Mouse (Mus musculus): ENCODE measurements around the gene Ints6. TPM values are rescaled to one million over a fixed set of nuclear protein-coding genes. Genes with fewer than 3 reads are reported as not detected.

Gene Ints6
- 10 to 100 TPM; 46.0 to 50.3 TPM for total RNA-seq (2021)
- long read RNA-seq, experiment 1, full-length matches to known transcripts = 3 of 25 reads
- long read RNA-seq, experiment 1, partial matches to known transcripts = 10 of 25 reads
- long read RNA-seq, experiment 1, other reads (novel, unspliced or antisense) = 12 of 25 reads
- long read RNA-seq, experiment 2, partial matches to known transcripts = 6 of 38 reads
- long read RNA-seq, experiment 2, other reads (novel, unspliced or antisense) = 32 of 38 reads

DNA sequence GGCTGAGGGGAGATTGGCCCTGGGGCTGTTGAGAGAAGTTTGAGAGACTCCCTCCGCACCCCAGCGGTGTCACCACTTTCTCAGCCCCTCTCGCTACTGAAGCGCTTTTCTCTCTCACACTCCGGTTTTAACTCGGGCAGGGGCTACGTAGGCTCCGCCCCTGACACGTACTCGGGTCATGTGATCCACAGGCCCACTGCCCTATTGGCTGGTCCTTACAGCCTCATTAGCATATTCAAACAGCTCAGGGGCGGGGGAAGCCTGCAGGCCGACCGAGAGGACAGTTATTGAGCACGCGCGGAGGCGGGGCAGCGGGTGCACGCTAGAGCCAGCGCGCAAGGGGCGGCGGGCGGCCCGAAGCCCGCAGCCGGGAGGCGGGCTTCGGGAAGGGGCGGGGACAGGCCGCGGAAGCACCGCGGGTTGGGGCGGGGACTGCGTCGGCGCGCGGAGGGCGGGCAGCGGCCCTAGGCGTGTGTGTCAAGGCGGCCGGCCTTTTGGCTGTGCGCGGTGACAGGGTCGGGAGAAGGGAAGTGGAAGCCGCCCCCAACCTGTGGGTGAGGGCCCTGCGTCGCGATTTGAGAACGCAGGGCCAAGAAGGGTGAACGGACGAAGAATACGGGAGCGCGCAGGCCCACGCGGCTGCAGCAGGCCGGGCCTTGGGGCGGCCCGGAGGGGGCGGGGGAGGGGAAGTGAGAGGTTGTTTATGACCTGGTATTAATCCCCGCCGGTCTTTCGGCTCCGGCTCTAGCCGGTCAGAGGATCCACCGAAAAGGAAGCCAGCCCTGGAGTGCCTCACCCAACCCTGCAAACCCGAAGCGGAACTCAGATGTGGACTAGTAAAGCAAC is at the start of gene Ints6:
Ints6 (minus strand) TSS at position 134 of the 846 bp plus-strand sequence.
- Histone ChIP-seq H3K4me3 (peak within 1 kb of the TSS; percentile 88), H3K27ac (peak within 1 kb of the TSS; percentile 99)
- peak; percentile 98 to 100 for DNase-seq (ENCODE audit: low spot score in 2 of 2)
- TF ChIP-seq CTCF (conservative IDR thresholded peaks at IDR 0.05) = no peak; the same call in 1 of the 2 replicates

GRCm38 (mm10) chr14:62808661-62809523 is 47.9 kb upstream of the Ints6 start:
- TF ChIP-seq CTCF (conservative IDR thresholded peaks at IDR 0.05) = no peak
- no peak overlapping the region for H3K4me3 ChIP-seq
- DNase-seq (ENCODE audit: low spot score in 2 of 2) = no peak
- no peak overlapping the region for H3K27ac ChIP-seq

GRCm38 (mm10) chr14:62806921-62807320 is 46.0 kb upstream of the Ints6 start:
- no peak for DNase-seq (ENCODE audit: low spot score in 2 of 2)
- H3K4me3 ChIP-seq = no peak overlapping the region

GRCm38 (mm10) chr14:62803204-62803603 is 42.2 kb upstream of the Ints6 start:
- Histone ChIP-seq H3K4me3 (no peak overlapping the region), H3K27ac (no peak overlapping the region)
- TF ChIP-seq CTCF (conservative IDR thresholded peaks at IDR 0.05) = no peak
- DNase-seq (ENCODE audit: low spot score in 2 of 2) = no peak

More at GRCm38 (mm10) chr14:62806921-62807320, 46.0 kb upstream of the Ints6 start:
- no peak overlapping the region for H3K27ac ChIP-seq
- no peak for TF ChIP-seq CTCF (conservative IDR thresholded peaks at IDR 0.05)

GRCm38 (mm10) chr14:62800791-62801190 is 39.8 kb upstream of the Ints6 start:
- peak in 1 of 2 experiments; percentile 7 for DNase-seq (ENCODE audit: low spot score in 2 of 2)
- Histone ChIP-seq H3K4me3 (no peak overlapping the region), H3K27ac (no peak overlapping the region)
- no peak for TF ChIP-seq CTCF (conservative IDR thresholded peaks at IDR 0.05)

DNA sequence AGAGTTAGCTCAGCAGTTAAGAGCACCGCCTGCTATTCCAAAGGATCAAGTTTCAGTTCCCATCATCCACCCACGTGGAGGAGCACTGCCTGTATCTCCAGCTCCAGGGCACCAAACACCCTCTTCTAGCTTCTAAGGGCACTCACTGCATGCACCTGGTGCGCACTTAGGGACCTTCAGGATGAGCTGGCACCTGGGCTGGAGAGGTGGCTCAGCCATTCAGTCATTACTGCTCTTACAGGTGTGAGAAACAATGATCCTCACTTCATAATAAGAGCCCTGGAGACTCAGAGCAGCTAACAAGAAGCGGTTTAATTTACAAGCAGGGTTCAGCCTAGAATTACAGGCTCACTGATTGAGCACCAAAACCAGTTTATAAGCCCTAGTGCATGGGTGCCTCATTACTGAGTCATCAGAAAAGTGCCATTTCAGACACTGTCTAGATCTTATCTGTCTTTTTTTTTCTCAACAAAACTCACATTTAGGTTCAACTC is 37.7 kb upstream of the Ints6 start:
- no peak for TF ChIP-seq CTCF (conservative IDR thresholded peaks at IDR 0.05)
- Histone ChIP-seq H3K27ac (no peak overlapping the region), H3K4me3 (no peak overlapping the region)
- no peak for DNase-seq (ENCODE audit: low spot score in 2 of 2)

GRCm38 (mm10) chr14:62795719-62796118 is 34.8 kb upstream of the Ints6 start:
- no peak for TF ChIP-seq CTCF (conservative IDR thresholded peaks at IDR 0.05)
- H3K4me3 ChIP-seq = no peak overlapping the region
- DNase-seq (ENCODE audit: low spot score in 2 of 2) = no peak
- no peak overlapping the region for H3K27ac ChIP-seq

GRCm38 (mm10) chr14:62789282-62789681 is 28.3 kb upstream of the Ints6 start:
- DNase-seq (ENCODE audit: low spot score in 2 of 2) = no peak
- no peak for TF ChIP-seq CTCF (conservative IDR thresholded peaks at IDR 0.05)
- no peak overlapping the region for H3K4me3 ChIP-seq
- no peak overlapping the region for H3K27ac ChIP-seq

DNA sequence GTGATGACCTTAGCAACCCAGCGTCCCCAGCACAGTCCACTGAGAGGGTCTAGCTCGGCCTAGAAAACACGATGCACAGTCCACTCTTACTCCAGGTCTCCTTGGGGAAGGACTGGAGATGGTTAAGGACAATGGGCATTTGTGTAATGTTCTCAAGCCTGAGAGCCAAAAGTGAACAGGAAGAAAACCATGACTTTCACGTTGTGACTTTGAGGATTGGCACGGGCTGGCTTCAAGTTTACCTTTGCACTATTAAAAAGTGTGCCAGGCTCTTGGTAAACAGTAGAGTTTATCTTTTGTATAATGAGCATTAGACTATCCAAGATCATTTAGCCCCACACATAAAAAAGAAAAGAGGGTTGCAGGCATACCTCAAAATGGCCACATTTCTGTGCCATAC is 22.0 kb upstream of the Ints6 start:
- Histone ChIP-seq H3K27ac (no peak overlapping the region), H3K4me3 (no peak overlapping the region)
- no peak for DNase-seq (ENCODE audit: low spot score in 2 of 2)
- no peak for TF ChIP-seq CTCF (conservative IDR thresholded peaks at IDR 0.05)

DNA sequence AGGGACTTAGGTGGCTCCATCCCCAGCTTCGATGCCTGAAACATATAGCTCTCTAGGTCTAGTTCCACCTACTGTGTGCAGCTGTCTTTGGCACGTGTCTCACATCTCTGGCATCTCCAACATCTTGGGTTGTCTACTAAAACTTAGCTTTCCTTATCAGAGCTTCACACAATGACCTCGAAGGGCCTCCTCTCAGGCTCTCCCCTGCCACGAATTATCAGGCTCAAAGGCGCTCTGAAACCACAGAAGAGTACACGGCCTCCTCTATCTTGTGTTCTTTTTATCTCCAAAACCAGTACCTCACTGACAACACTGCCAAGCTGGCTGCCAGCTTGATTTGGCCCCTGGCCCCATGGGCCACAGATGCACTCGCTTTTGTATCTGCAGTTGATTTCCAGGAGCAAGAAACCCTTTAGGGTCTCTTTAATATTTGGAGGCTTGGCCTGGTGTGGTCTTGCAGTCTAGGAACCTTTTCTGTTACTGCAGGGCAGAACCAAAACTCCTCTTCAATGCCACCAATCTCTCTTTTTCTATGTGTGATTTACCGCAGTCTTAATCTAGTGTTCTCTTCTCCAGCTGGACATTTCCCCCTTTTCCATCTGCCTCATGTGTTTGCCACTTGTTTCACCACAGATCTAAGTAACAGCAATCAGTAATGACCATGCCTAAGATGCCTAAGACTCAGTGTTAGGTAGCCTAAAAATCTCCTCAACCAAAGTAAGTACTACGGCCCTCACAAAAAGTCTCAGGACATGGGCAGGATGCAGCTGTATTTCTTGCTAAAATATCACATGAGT is 19.7 kb upstream of the Ints6 start:
- no peak overlapping the region for H3K4me3 ChIP-seq
- no peak for DNase-seq (ENCODE audit: low spot score in 2 of 2)
- no peak for TF ChIP-seq CTCF (conservative IDR thresholded peaks at IDR 0.05)
- no peak overlapping the region for H3K27ac ChIP-seq

DNA sequence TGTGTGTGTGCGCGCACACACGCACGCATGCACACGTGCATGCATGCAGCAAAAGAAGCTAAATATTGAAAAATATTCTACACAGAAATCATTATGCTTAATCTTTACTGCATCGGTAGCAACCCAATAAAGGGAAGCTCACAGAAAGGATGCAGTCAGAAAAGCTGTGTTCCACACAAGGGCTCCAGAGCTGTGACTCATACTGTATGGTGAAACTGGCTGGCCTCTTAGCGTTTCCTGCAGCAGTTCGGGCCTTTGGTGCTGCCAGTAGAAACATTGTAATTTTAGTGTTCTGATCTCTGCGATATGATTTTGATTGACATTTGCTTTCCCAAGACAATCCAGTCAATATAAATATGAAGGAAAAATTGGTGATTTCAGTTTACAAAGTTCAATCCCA is 17.1 kb upstream of the Ints6 start:
- no peak for DNase-seq (ENCODE audit: low spot score in 2 of 2)
- no peak for TF ChIP-seq CTCF (conservative IDR thresholded peaks at IDR 0.05)
- no peak overlapping the region for H3K27ac ChIP-seq
- H3K4me3 ChIP-seq = no peak overlapping the region

GRCm38 (mm10) chr14:62775034-62775433 is 14.1 kb upstream of the Ints6 start:
- H3K4me3 ChIP-seq = no peak overlapping the region
- H3K27ac ChIP-seq = no peak overlapping the region
- no peak for TF ChIP-seq CTCF (conservative IDR thresholded peaks at IDR 0.05)
- no peak for DNase-seq (ENCODE audit: low spot score in 2 of 2)

Measured in layer of hippocampus, adult 2 months (tissue).